ENCODE assay signal across 8 mouse cellular contexts in genomic region chr12:113188349-113189055, GRCm38 (mm10). TPM values are rescaled to one million over a fixed set of nuclear protein-coding genes. Genes with fewer than 3 reads are reported as not detected.
DNase-seq lines count a peak whose midpoint lies in the region; ATAC-seq and TF ChIP-seq lines count a peak whose summit lies in the region.

No protein-coding gene starts in this region.

- no peaks in the 10 kb centered on the region for H3K9me3 ChIP-seq in heart, embryonic 11.5 days (replicated peaks; ENCODE audit: control insufficient read depth, low read length)
- H3K9me3 ChIP-seq in ES-E14 (ENCODE audit: control insufficient read depth, insufficient read depth, low read depth, low read length) = no peaks in the 10 kb centered on the region
- no peaks in the 10 kb centered on the region for H3K9me3 ChIP-seq in forebrain, embryonic 14.5 days (replicated peaks; ENCODE audit: control insufficient read depth, low read length)
- 0 out of 2 replicates have a peak, but pooled peaks cover 5% of the 10 kb centered on the region for H3K9me3 ChIP-seq in midbrain, embryonic 10.5 days (replicated peaks)

- WGBS in heart, embryonic 11.5 days (ENCODE audit: insufficient replicate concordance) = 77% methylated on average over 51 of the region's 51 CpGs
- 94% methylated on average over 51 of the region's 51 CpGs for WGBS in forebrain, embryonic 14.5 days
- WGBS in midbrain, embryonic 10.5 days = 90% methylated on average over 51 of the region's 51 CpGs

- in situ Hi-C loops in ES-E14 (cut with MboI; ENCODE audit: low sequenced_read_pairs in 2 of 2, unreplicated experiment in 2 of 2) = no loop called here

- H3K27ac ChIP-seq in heart, embryonic 11.5 days (ENCODE audit: low read depth, low read length) = no peak overlapping the region
- no peak overlapping the region for H3K27ac ChIP-seq in ES-E14 (ENCODE audit: insufficient read depth, low read depth, low read length, poor library complexity, severe bottlenecking)
- H3K27ac ChIP-seq in forebrain, embryonic 14.5 days (ENCODE audit: low read depth, low read length) = no peak overlapping the region
- no peak overlapping the region for H3K27ac ChIP-seq in midbrain, embryonic 10.5 days (replicated peaks)

- H3K27me3 ChIP-seq in heart, embryonic 11.5 days (ENCODE audit: control insufficient read depth, insufficient read depth, low read length) = peaks cover 46% of the 10 kb centered on the region
- no peaks in the 10 kb centered on the region for H3K27me3 ChIP-seq in forebrain, embryonic 14.5 days (replicated peaks; ENCODE audit: control insufficient read depth, insufficient read depth, low read length)
- H3K27me3 ChIP-seq in midbrain, embryonic 10.5 days (ENCODE audit: low read depth, poor library complexity, severe bottlenecking) = peaks cover 47% of the 10 kb centered on the region

- no peak overlapping the region for H3K9ac ChIP-seq in heart, embryonic 11.5 days (ENCODE audit: low read depth, low read length)
- no peak overlapping the region for H3K9ac ChIP-seq in ES-E14 (ENCODE audit: insufficient read depth, low read depth, low read length, poor library complexity, severe bottlenecking)
- no peak overlapping the region for H3K9ac ChIP-seq in forebrain, embryonic 14.5 days (ENCODE audit: low read length)

- H3K4me1 ChIP-seq in heart, embryonic 11.5 days (ENCODE audit: control insufficient read depth, insufficient read depth, low read length) = peaks cover 14% of the 10 kb centered on the region
- H3K4me1 ChIP-seq in ES-E14 (ENCODE audit: control insufficient read depth in 2 of 2, insufficient read depth in 2 of 2, low read length in 2 of 2, poor library complexity in 1 of 2) = peaks cover 0 to 23% of the 10 kb centered on the region in 2 experiments; a peak in 2 of 4 replicates
- H3K4me1 ChIP-seq in forebrain, embryonic 14.5 days (ENCODE audit: control insufficient read depth, insufficient read depth, low read length) = peaks cover 12% of the 10 kb centered on the region
- peaks cover 34% of the 10 kb centered on the region for H3K4me1 ChIP-seq in midbrain, embryonic 10.5 days

- no peak overlapping the region for H3K4me3 ChIP-seq in heart, embryonic 11.5 days (ENCODE audit: low read depth, low read length)
- peak overlapping the region; percentile 63 to 64; a peak in 2 of 4 replicates for H3K4me3 ChIP-seq in ES-E14 (ENCODE audit: insufficient read depth in 1 of 2, low read depth in 1 of 2, low read length in 2 of 2, poor library complexity in 1 of 2, severe bottlenecking in 1 of 2)
- peak overlapping the region; percentile 71; the same call in 1 of the 2 replicates for H3K4me3 ChIP-seq in forebrain, embryonic 14.5 days (ENCODE audit: low read depth, low read length)
- peak overlapping the region; percentile 65 for H3K4me3 ChIP-seq in midbrain, embryonic 10.5 days

- H3K4me2 ChIP-seq in heart, embryonic 11.5 days = peak overlapping the region; percentile 84
- peak overlapping the region; percentile 68 for H3K4me2 ChIP-seq in forebrain, embryonic 14.5 days (ENCODE audit: low read length)

- ATAC-seq in heart, embryonic 11.5 days (replicated peaks; ENCODE audit: insufficient number of reproducible peaks, low FRiP score, low TSS enrichment) = no peak
- no peak for ATAC-seq in forebrain, embryonic 14.5 days
- no peak for ATAC-seq in CD4-positive, CD25-positive, alpha-beta regulatory T cell, adult 4 months

- DNase-seq in heart, adult 8-10 months (ENCODE audit: low spot score) = no peak
- DNase-seq in ES-E14 (ENCODE audit: low read depth, low spot score) = no peak
- DNase-seq in forebrain, embryonic 14.5 days (ENCODE audit: low spot score) = no peak
- DNase-seq in midbrain, embryonic 10.5 days (ENCODE audit: low spot score) = no peak
- no peak for DNase-seq in yolk sac, embryonic 10.5 days (ENCODE audit: low spot score)
- DNase-seq in kidney, adult 18-20 months = no peak

- no peaks in the 10 kb centered on the region for H3K36me3 ChIP-seq in heart, embryonic 11.5 days (ENCODE audit: control insufficient read depth, insufficient read depth, low read length)
- H3K36me3 ChIP-seq in ES-E14 (ENCODE audit: control insufficient read depth, insufficient read depth, low read length, poor library complexity, severe bottlenecking) = no peaks in the 10 kb centered on the region; the same call in 1 of the 2 replicates
- H3K36me3 ChIP-seq in forebrain, embryonic 14.5 days (ENCODE audit: control insufficient read depth, insufficient read depth, low read length) = peaks cover 32% of the 10 kb centered on the region
- peaks cover 31% of the 10 kb centered on the region for H3K36me3 ChIP-seq in midbrain, embryonic 10.5 days

TF ChIP-seq in ES-E14, 5 proteins besides CTCF, POLR2A, EP300 and RAD21:
- no peak for TF ChIP-seq CHD2 (IDR thresholded peaks at IDR 0.05; ENCODE audit: low read depth, low read length)
- no peak for TF ChIP-seq ZNF384 (IDR thresholded peaks at IDR 0.05; ENCODE audit: low read depth, low read length)
- TF ChIP-seq HCFC1 (IDR thresholded peaks at IDR 0.05; ENCODE audit: borderline replicate concordance, insufficient read depth, low read length) = no peak
- TF ChIP-seq ZC3H11A (IDR thresholded peaks at IDR 0.05; ENCODE audit: borderline replicate concordance, low read depth, low read length) = no peak
- no peak for TF ChIP-seq MAFK (IDR thresholded peaks at IDR 0.05; ENCODE audit: insufficient read depth, low read depth, low read length)
TF ChIP-seq in ES-E14: peak in this region for 0.

RNA-seq across cellular contexts. Expression of gene Tmem121, which starts 2.8 kb away (rescaled TPM):
- 1.00 and 1.5 TPM in 2 replicates for polyA plus RNA-seq in heart, embryonic 11.5 days (2014; fragmentation: Nextera tagmentation; extraction: Ambion mirVana)
- total RNA-seq in heart, adult 8-10 months (2022) = under 1 TPM in 2 of 4 experiments, not detected in 2; 0.16 to 0.22 TPM
- 12.5 and 20.3 TPM in 2 replicates for total RNA-seq in ES-E14 (2012; rRNA removed)
- 28.9 and 31.5 TPM in 2 replicates for polyA plus RNA-seq in forebrain, embryonic 14.5 days (2014; fragmentation: Nextera tagmentation; extraction: Ambion mirVana)
- polyA plus RNA-seq in midbrain, embryonic 10.5 days (2016; fragmentation: Nextera tagmentation; extraction: Ambion mirVana) = 19.0 and 22.0 TPM in 2 replicates
- polyA plus RNA-seq in CD4-positive, CD25-positive, alpha-beta regulatory T cell, adult 4 months (2017; shearing (Covaris generic)) = not detected

RNA-seq across cellular contexts. Expression of gene Tedc1, which starts 32.3 kb away (rescaled TPM):
- 15.8 and 16.6 TPM in 2 replicates for polyA plus RNA-seq in heart, embryonic 11.5 days (2014; fragmentation: Nextera tagmentation; extraction: Ambion mirVana)
- total RNA-seq in heart, adult 8-10 months (2022) = under 1 TPM; 0.12 to 0.49 (median 0.33) TPM
- total RNA-seq in ES-E14 (2012; rRNA removed) = 30.3 and 48.0 TPM in 2 replicates
- 9.5 and 10.2 TPM in 2 replicates for polyA plus RNA-seq in forebrain, embryonic 14.5 days (2014; fragmentation: Nextera tagmentation; extraction: Ambion mirVana)
- polyA plus RNA-seq in midbrain, embryonic 10.5 days (2016; fragmentation: Nextera tagmentation; extraction: Ambion mirVana) = 58.0 and 61.3 TPM in 2 replicates
- polyA plus RNA-seq in CD4-positive, CD25-positive, alpha-beta regulatory T cell, adult 4 months (2017; shearing (Covaris generic)) = 1 to 10 TPM; 1.5 to 3.3 TPM

RNA-seq across cellular contexts. Expression of gene Crip1, which starts 42.4 kb away (rescaled TPM):
- polyA plus RNA-seq in heart, embryonic 11.5 days (2014; fragmentation: Nextera tagmentation; extraction: Ambion mirVana) = 525 and 533 TPM in 2 replicates
- 100 to 1,000 TPM; 154 to 215 (median 169) TPM for total RNA-seq in heart, adult 8-10 months (2022)
- 173 and 210 TPM in 2 replicates for total RNA-seq in ES-E14 (2012; rRNA removed)
- polyA plus RNA-seq in forebrain, embryonic 14.5 days (2014; fragmentation: Nextera tagmentation; extraction: Ambion mirVana) = 32.5 and 46.1 TPM in 2 replicates
- 80.0 and 96.6 TPM in 2 replicates for polyA plus RNA-seq in midbrain, embryonic 10.5 days (2016; fragmentation: Nextera tagmentation; extraction: Ambion mirVana)
- 1,000 to 10,000 TPM in 1 of 2 experiments, 100 to 1,000 TPM in 1; 784 to 1,045 TPM for polyA plus RNA-seq in CD4-positive, CD25-positive, alpha-beta regulatory T cell, adult 4 months (2017; shearing (Covaris generic))

RNA-seq across cellular contexts. Expression of gene Crip2, which starts 48.5 kb away (rescaled TPM):
- polyA plus RNA-seq in heart, embryonic 11.5 days (2014; fragmentation: Nextera tagmentation; extraction: Ambion mirVana) = 1,118 and 1,169 TPM in 2 replicates
- total RNA-seq in heart, adult 8-10 months (2022) = 1,000 to 10,000 TPM; 1,612 to 1,913 (median 1,690) TPM
- total RNA-seq in ES-E14 (2012; rRNA removed) = 54.6 and 62.2 TPM in 2 replicates
- 354 and 404 TPM in 2 replicates for polyA plus RNA-seq in forebrain, embryonic 14.5 days (2014; fragmentation: Nextera tagmentation; extraction: Ambion mirVana)
- 278 and 293 TPM in 2 replicates for polyA plus RNA-seq in midbrain, embryonic 10.5 days (2016; fragmentation: Nextera tagmentation; extraction: Ambion mirVana)
- polyA plus RNA-seq in CD4-positive, CD25-positive, alpha-beta regulatory T cell, adult 4 months (2017; shearing (Covaris generic)) = 1 to 10 TPM; 5.7 to 6.9 TPM
